Mouse (Mus musculus) erythroid progenitor cell, adult 5-6 weeks (primary cell): ENCODE measurements around the gene Cdkn2aip. TPM values are rescaled to one million over a fixed set of nuclear protein-coding genes. Genes with fewer than 3 reads are reported as not detected.

Source experiments
- ATAC-seq: replicated peaks from 2 replicates; pipeline ENCODE4 v1.8.0; 2016; ENCODE audit warnings: moderate number of reproducible peaks, mild to moderate bottlenecking, moderate TSS enrichment, inconsistent platforms; ENCODE audit not compliant: poor library complexity, low FRiP score, severe bottlenecking
- total RNA-seq, 2 experiments: library from RNA; stranded (forward) in 1 of 2; stranded (reverse) in 1 of 2; fragments of 150-400 nt in 1 of 2; fragments of 186-747, 209-891 nt in 1 of 2; gene quantifications; 2 replicates each; pipeline versions ENCODE4 v1.2.3 to v1.2.4; 2015 to 2017; ENCODE audit warnings: low replicate concordance in 2 of 2

Cdkn2aip gene
- 11.2 and 13.0 TPM in 2 replicates for total RNA-seq (2015; ENCODE audit: low replicate concordance)
- 14.4 and 15.7 TPM in 2 replicates for total RNA-seq (2017; ENCODE audit: low replicate concordance)

- ATAC-seq: peak; percentile 85
Measured at GRCm38 (mm10) chr8:47713761-47714745, at the start of gene Cdkn2aip. Cdkn2aip (minus strand) TSS chr8:47713932.

- no peak for ATAC-seq
Measured at GRCm38 (mm10) chr8:47763194-47763593, 49.5 kb upstream of the Cdkn2aip start.

DNA sequence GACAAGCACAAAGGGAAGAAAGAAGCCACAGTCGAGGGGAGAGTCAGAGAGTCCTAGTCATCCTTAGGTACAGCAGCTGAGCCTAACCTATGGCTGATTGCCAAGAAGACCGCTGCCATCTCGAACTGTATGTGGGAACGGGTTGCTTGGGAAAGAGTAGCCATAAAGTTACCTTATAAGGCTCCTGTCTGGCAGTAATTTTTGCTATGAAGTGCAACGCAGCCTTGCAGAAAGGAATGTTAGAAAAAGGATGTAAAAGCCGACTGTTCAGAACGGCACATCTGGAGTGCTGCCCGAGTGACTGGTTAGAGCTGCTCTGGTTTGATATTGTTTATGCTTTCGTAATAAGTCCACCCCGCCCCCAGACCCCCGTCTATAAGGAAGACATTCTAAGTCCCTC is 47.0 kb upstream of the Cdkn2aip start:
- ATAC-seq: no peak

DNA sequence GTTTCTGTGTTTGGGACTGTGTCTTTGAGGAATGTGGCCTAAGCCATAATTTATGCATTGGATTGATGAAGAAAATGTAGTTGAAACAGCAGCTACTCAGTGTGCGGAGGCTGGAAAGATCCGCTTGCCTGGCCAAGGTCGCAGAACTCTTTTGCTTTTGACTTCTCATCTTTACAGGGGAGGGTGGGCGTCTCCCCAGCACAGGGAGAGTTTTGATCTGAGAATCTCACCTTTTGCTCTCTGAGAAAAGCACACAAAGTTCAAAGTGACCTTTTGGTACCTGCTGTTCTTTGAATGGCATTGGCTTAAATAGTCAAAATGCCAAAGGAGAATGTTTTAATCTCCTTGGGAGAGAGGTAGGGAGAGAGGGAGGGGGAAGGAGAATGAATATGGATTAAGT is 46.5 kb upstream of the Cdkn2aip start:
- no peak for ATAC-seq

- ATAC-seq: no peak
Measured at GRCm38 (mm10) chr8:47753121-47753520, 39.4 kb upstream of the Cdkn2aip start.

- ATAC-seq: no peak
Measured at GRCm38 (mm10) chr8:47750096-47750495, 36.4 kb upstream of the Cdkn2aip start.

- ATAC-seq: no peak
Measured at GRCm38 (mm10) chr8:47749491-47749890, 35.8 kb upstream of the Cdkn2aip start.

DNA sequence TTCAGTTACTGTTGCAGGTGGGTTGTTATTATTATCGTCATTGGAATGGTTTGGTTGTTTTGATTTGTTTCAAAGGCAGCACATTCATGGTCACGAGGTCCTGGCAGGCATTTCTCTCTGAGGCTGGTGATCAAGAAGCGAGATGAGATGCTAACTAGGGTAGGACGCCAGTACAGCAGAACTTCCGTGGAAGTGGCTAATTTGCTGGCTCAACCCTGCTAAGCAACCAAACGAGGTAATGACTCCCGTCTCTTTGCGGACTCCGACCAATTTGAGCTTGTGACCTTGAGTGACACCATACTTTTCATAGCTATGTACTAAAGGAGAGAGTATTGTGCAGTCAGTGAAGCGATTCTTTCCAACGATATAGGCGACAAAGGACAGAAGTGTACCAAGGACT is 32.6 kb upstream of the Cdkn2aip start:
- ATAC-seq: no peak

GRCm38 (mm10) chr8:47745848-47746247 is 32.1 kb upstream of the Cdkn2aip start:
- no peak for ATAC-seq

DNA sequence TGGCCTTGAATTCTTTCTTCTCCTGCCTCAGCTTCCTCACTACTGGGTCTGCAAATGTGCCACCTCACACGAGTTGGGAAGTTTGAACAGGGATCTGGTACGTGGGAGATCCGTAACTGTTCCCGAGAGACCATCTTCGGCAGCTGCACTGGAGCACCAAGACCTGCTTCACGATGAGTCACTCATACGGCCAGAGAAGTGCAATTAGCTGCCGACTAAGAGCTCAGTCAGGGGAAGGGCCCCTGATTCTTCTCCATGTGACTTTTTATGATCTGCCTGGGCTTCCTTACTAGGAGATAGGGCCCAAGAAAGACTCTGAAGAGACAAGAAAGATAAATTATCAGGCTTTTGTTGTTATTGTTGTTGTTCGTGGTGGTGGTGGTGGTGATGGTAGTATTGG is 31.1 kb upstream of the Cdkn2aip start:
- no peak for ATAC-seq

DNA sequence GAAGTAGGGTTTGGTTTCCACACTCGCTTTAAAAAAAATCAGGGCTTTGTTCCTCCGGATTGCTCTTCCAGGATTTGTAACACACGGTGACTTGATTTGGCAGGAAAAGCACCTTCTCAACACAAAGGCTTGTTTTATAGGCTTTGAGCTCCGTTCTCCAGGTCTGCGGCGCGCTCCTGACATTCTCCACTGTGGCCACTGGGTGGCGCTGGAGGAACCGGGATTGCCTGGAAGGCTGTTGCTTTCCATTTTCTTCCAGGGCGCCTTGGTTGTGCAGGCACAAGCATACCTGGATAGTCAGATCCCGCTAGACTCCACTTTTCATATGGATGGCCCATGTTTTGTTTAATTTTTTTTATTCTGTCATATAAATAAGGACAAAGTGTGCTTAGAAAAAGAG is 29.7 kb upstream of the Cdkn2aip start:
- peak; percentile 57; the same call in 1 of the 2 replicates for ATAC-seq

DNA sequence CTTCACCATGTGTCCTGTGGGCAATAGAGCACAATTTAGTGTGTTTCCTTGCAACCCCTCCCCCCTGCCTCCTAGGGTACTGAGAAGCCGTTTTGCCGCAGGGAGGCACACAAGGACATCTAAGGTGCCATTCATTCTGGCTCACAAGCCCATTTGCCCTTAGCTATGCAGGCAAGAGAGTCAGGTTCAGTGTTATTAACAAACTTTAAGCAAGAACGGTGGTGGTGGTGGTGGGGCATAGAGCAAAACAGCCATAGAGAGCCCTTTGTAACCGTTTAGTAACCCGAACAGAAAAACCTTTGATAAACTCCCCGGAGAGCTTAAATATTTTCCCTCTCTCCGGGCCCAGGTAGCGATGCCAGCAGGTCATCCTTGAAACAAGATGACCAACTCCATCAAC is 29.3 kb upstream of the Cdkn2aip start:
- ATAC-seq: no peak

- ATAC-seq: no peak
Measured at GRCm38 (mm10) chr8:47742372-47742771, 28.6 kb upstream of the Cdkn2aip start.

DNA sequence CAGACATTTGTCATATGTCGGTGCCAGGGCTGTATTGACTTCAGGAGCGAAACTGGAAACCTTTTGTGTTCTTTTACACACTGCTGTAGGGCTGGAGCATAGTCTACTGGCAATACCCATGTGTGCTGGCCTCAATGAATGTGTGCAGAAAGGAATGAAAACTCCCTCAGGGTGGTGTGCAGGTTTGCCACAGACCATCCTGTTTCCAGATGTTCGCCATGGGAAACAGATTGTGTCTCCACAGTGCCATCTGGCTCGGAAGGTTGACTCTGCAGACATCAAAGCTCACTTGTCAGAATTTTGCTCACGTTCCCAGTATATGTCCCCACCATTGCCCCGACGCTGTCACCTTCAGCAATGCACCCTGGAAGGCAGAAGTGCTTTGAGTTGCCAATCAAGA is 23.4 kb upstream of the Cdkn2aip start:
- ATAC-seq: no peak

DNA sequence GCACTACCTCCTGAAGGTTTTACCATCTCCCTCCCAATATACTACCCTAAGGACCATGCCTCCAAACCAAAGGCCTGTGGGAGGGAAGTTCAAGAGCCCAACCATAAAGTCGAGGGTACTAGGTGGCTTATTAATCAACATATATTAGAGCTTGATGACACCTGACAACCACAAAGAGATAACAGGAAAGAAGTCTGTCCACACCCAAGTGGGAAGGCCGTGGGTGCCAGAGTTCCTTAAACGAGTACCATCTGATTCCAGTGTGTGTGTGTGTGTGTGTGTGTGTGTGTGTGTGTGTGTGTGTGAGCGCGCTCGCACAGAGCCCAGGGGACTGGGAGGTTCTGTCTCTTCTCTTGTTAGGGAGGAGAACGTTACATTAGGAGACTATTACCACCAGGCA is 15.6 kb upstream of the Cdkn2aip start:
- ATAC-seq: no peak

DNA sequence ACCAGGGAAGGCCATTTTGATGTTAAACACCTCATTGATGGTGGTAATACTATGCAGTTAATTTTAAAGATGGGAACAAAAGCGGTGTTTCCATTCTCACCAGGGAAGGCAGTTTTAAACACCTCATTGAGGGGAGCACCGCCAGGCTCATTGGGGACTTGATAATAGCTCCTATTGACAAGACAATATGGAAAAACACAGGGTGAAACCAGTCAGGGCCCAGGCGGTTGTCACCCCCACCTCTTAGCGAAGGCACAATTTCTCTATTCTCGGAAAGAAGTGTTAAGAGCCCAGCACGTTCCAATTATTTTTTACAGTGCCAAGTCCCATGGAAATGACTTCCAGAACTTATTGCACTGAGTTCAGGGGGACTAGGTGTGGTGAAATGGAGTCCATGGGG is 13.2 kb upstream of the Cdkn2aip start:
- ATAC-seq: no peak

GRCm38 (mm10) chr8:47721609-47722008 is 7.9 kb upstream of the Cdkn2aip start:
- ATAC-seq: no peak

- ATAC-seq: no peak
Measured at GRCm38 (mm10) chr8:47718641-47719040, 4.9 kb upstream of the Cdkn2aip start.

DNA sequence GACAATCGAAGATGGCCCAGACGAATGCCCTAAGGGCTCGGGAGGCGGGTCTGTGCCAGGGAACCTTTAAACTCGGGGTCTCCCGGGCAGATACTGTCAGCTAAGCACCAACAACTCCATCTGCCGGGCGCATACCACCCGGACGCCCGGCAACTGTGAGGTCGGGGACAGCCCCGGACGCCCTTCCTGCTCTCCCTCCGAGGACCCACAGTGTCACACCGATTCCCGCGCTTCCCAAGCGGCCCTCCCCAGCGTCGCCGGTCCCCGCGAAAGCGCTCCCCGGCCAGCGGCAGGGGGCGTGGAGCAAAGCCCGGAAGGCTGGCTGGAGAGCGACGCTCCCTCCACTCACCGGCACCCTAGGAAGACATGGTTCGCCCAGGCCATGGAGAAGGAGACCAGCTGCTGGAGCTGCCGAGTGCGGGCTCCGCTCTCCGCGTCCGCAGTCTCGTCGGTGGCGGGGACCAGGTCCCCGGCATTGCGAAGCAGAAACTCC is 515 bp downstream of the Cdkn2aip start:
- peak; percentile 66 for ATAC-seq

GRCm38 (mm10) chr8:47708106-47708505 is 5.6 kb downstream of the Cdkn2aip start:
- no peak for ATAC-seq

- ATAC-seq: no peak
Measured at GRCm38 (mm10) chr8:47706746-47707145, 7.0 kb downstream of the Cdkn2aip start.
